Mouse (Mus musculus) liver, postnatal 0 days (tissue): ENCODE results near the gene Prkcb.

Experiments used
- CTCF ChIP-seq: sonication (generic); IDR thresholded peaks from 2 replicates; pipeline ENCODE4 v1.5.1; 2016; ENCODE audit warnings: antibody characterized with exemption, low read depth
- EP300 ChIP-seq: IDR thresholded peaks from 2 replicates; pipeline ENCODE4 v1.6.1; 2016; ENCODE audit warnings: antibody characterized with exemption, low read depth, mild to moderate bottlenecking

- TF ChIP-seq CTCF (no peak), EP300 (no peak)
Measured at GRCm38 (mm10) chr7:122483949-122484348, 195.4 kb downstream of the Prkcb start.
